Mouse (Mus musculus) midbrain, embryonic 14.5 days (tissue): ENCODE data around the gene Gm13695. TPM values are rescaled to one million over a fixed set of nuclear protein-coding genes. Genes with fewer than 3 reads are reported as not detected.

Experiments
- polyA plus RNA-seq: library from polyadenylated mRNA; unstranded; fragments of >200 nt; fragmentation: Nextera tagmentation; extraction: Ambion mirVana; gene quantifications from 2 replicates; pipeline ENCODE4 v1.2.1, GENCODE M21; 2014

Gene Gm13695
- polyA plus RNA-seq, 1 experiment from 2014 or later = not detected

Other genes with a start within 250 kb of the Gm13695 start
- 21.8 and 27.5 TPM in 2 replicates for gene Itgav, start 242.9 kb upstream of the Gm13695 start, polyA plus RNA-seq
- 73.5 and 91.0 TPM in 2 replicates for gene Fam171b, start 154.7 kb upstream of the Gm13695 start, polyA plus RNA-seq
- not detected in 2 replicates for gene Zswim2, start 26.1 kb upstream of the Gm13695 start, polyA plus RNA-seq
- gene Gm13698, start 11.6 kb upstream of the Gm13695 start, polyA plus RNA-seq = not detected in 2 replicates
- not detected in 2 replicates for gene Gm13693, start 5.8 kb upstream of the Gm13695 start, polyA plus RNA-seq
- not detected in 2 replicates for gene Gm13696, start 5.8 kb downstream of the Gm13695 start, polyA plus RNA-seq
- gene Gm13694, start 11.6 kb downstream of the Gm13695 start, polyA plus RNA-seq = not detected in 2 replicates
- gene Gm13697, start 17.4 kb downstream of the Gm13695 start, polyA plus RNA-seq = not detected in 2 replicates
- gene Gm13691, start 23.2 kb downstream of the Gm13695 start, polyA plus RNA-seq = not detected in 2 replicates